Mouse (Mus musculus) thymus, postnatal 10 days (tissue): Measurements from ENCODE around the gene Trim28.
"Not testable (repeated sequence)": the region's sequence is repeated elsewhere in the genome, so short reads cannot be mapped to it uniquely, and the experiment has no call there.

ENCODE experiments used
- DNase-seq, 2 experiments: peaks; one replicate each; pipeline ENCODE4 v3.0.0; 2021; ENCODE audit warnings: low spot score in 2 of 2

Gene Trim28

DNA sequence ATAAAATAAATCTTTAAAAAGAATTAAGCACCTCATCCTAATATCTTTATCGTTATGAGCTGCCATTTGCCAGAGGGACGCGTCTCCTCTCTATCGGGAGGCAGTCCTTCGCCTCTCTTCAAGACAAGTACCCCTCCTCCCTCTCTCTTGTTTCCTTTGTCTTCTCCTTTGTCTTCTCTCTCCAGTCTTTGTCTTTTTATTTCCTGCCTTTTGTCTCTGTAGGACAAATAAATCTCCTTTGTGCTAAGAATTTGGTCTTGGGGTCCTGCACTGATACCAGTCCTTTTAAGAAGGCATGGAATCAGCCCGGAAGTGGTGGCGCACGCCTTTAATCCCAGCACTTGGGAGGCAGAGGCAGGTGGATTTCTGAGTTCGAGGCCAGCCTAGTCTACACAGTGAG is 60.6 kb downstream of the Trim28 start:
- DNase-seq, result no peak

DNA sequence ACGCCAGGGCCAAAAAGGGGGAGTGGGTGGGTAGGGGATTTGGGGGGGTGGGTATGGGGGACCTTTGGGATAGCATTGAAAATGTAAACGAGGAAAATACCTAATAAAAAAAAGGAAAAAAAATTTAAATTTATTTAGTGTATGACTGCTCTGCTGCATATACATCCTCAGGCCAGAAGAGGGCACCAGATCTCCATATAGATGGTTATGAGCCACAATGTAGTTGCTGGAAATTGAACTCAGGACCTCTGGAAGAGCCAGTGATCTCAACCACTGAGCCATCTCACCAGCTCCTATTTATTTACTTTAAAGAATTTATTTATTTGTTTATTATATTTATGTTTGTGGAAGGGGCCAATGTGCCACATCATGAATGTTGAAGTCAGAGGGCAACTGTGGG is 64.5 kb downstream of the Trim28 start:
- DNase-seq, result not testable (repeated sequence)

DNA sequence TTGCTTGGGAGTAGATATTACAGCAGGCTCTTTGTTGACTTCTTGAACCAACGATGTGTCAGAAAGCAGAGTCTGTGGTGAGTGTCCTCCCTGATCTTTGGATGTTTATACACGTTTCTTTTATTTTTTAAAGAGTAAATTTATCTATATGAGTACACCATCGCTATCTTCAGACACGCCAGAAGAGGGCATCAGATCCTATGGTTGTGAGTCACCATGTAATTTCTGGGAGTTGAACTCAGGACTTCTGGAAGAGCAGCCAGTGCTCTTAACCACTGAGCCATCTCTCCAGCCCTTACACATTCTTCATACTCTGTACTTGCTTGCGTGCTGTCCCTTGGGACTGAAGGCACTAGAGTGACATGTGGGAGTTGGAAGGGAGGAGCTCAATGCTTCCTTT is 73.4 kb downstream of the Trim28 start:
- no peak for DNase-seq
